Comparison of ENCODE assay signal across 14 mouse cellular contexts in genomic region chr3:139152654-139153053, GRCm38 (mm10). TPM values are rescaled to one million over a fixed set of nuclear protein-coding genes. Genes with fewer than 3 reads are reported as not detected.
DNase-seq lines count a peak whose midpoint lies in the region; TF ChIP-seq lines count a peak whose summit lies in the region.
"Had no signal": no experiment of that assay in that cellular context is flagged by ENCODE, and none has a peak within 500 bp of the region (broad histone marks: within the 10 kb centered on the region; RNA-seq: fewer than 3 reads in every experiment).

No protein-coding gene starts in this region.

- H3K79me2 ChIP-seq in MEL (ENCODE audit: control insufficient read depth, insufficient read depth, low read length, poor library complexity), result no peaks in the 10 kb centered on the region

- H3K27ac ChIP-seq in MEL (ENCODE audit: control insufficient read depth, low read depth, low read length), result no peak overlapping the region
- H3K27ac ChIP-seq: liver, embryonic 15.5 days; neural tube, embryonic 12.5 days had no signal

- no peak for TF ChIP-seq EP300 in MEL (IDR thresholded peaks at IDR 0.05; ENCODE audit: low read depth in 1 of 2, low read length in 2 of 2)

- no peaks in the 10 kb centered on the region for H3K4me1 ChIP-seq in MEL (ENCODE audit: control insufficient read depth in 1 of 2, insufficient read depth in 2 of 2, low read length in 2 of 2)
- H3K4me1 ChIP-seq: liver, embryonic 15.5 days; neural tube, embryonic 12.5 days had no signal

- H3K4me3 ChIP-seq in MEL (ENCODE audit: control insufficient read depth in 1 of 2, insufficient read depth in 1 of 2, low read depth in 2 of 2, low read length in 2 of 2), result no peak overlapping the region
- H3K4me3 ChIP-seq: erythroblast, embryonic 14.5 days; liver, embryonic 15.5 days; neural tube, embryonic 12.5 days had no signal

- peak; percentile 3 for DNase-seq in cerebellum, adult 11 months
- DNase-seq in cerebellum, postnatal 4 days (ENCODE audit: low spot score in 2 of 2), result no peak
- DNase-seq in left cerebral cortex, postnatal 4 days, result peak; percentile 6
- no peak for DNase-seq in left cerebral cortex, postnatal 14 days (ENCODE audit: low spot score in 2 of 2)
- DNase-seq in MEL (ENCODE audit: low read depth, low spot score), result no peak
- DNase-seq in embryo, embryonic 11 days, result peak; percentile 12
- DNase-seq in urinary bladder, postnatal 14 days (ENCODE audit: low spot score), result no peak
- DNase-seq in layer of hippocampus, adult 9-10 months (ENCODE audit: low spot score), result no peak
- DNase-seq: kidney, postnatal 10 days had no signal

- peak; percentile 14 for TF ChIP-seq RAD21 in MEL (IDR thresholded peaks at IDR 0.05; ENCODE audit: low read depth, low read length)

- no peak for TF ChIP-seq POLR2A in MEL (IDR thresholded peaks at IDR 0.05; ENCODE audit: control insufficient read depth in 1 of 2, insufficient read depth in 1 of 2, low read depth in 1 of 2, low read length in 2 of 2, poor library complexity in 1 of 2)

- H3K9ac ChIP-seq in MEL (ENCODE audit: control insufficient read depth, low read depth, low read length, poor library complexity, severe bottlenecking), result no peak overlapping the region
- H3K9ac ChIP-seq: liver, embryonic 15.5 days; neural tube, embryonic 12.5 days had no signal

- intact Hi-C loops in left cerebral cortex, postnatal 4 days (cut with DNase I), result no loop called here
- intact Hi-C loops in left cerebral cortex, postnatal 14 days (cut with DNase I), result no loop called here

- peak in 1 of 3 experiments; percentile 11; a peak in 1 of 6 replicates for TF ChIP-seq CTCF in MEL (IDR thresholded peaks at IDR 0.05 in 2 of 3, conservative IDR thresholded peaks at IDR 0.05 in 1 of 3; ENCODE audit: control insufficient read depth in 1 of 3, insufficient read depth in 1 of 3, low read depth in 2 of 3, low read length in 3 of 3, poor library complexity in 1 of 3, severe bottlenecking in 1 of 3)

- H3K27me3 ChIP-seq in MEL (ENCODE audit: control insufficient read depth in 1 of 2, insufficient read depth in 2 of 2, low read length in 2 of 2), result no peaks in the 10 kb centered on the region; a peak in 1 of 4 replicates
- H3K27me3 ChIP-seq: liver, embryonic 15.5 days; neural tube, embryonic 12.5 days had no signal

- no peaks in the 10 kb centered on the region for H3K9me3 ChIP-seq in MEL (replicated peaks; ENCODE audit: insufficient read depth, low read length)
- H3K9me3 ChIP-seq: liver, embryonic 15.5 days; neural tube, embryonic 12.5 days had no signal

- no peaks in the 10 kb centered on the region for H3K36me3 ChIP-seq in MEL (ENCODE audit: control insufficient read depth in 1 of 2, insufficient read depth in 2 of 2, low read length in 2 of 2)
- H3K36me3 ChIP-seq: liver, embryonic 15.5 days; neural tube, embryonic 12.5 days had no signal

TF ChIP-seq in MEL, 35 proteins besides CTCF, POLR2A, EP300 and RAD21:
- TF ChIP-seq SMC3 (IDR thresholded peaks at IDR 0.05; ENCODE audit: low read depth, low read length) (peak; percentile 19; the same call in 1 of the 2 replicates), MAFK (IDR thresholded peaks at IDR 0.05; ENCODE audit: borderline replicate concordance, low read depth, low read length) (no peak)

RNA-seq across cellular contexts. Expression of gene Stpg2, which starts 52.8 kb away (rescaled TPM):
- not detected for total RNA-seq in left cerebral cortex, postnatal 4 days (2021)
- total RNA-seq in left cerebral cortex, postnatal 14 days (2021), result under 1 TPM in 1 of 2 experiments, not detected in 1; 0.21 TPM
- total RNA-seq in MEL (2012; rRNA removed), result not detected in 2 replicates
- not detected for polyA plus RNA-seq in MEL (2012; ENCODE audit: insufficient read depth in 1 of 2, insufficient read length in 2 of 2, low read depth in 1 of 2, low replicate concordance in 2 of 2, missing spikeins in 1 of 2)
- polyA plus RNA-seq: erythroblast, embryonic 14.5 days; heart, embryonic 14.5 days; liver, embryonic 15.5 days; neural tube, embryonic 12.5 days; spleen, adult 2 months had no signal

Comparison
In these comparisons a context has a peak if more than half of its experiments do, and no peak if none do; other contexts are left out.
1. DNase-seq: peak in cerebellum, adult 11 months (single experiment), left cerebral cortex, postnatal 4 days (single experiment) and embryo, embryonic 11 days (single experiment); none in cerebellum, postnatal 4 days (0 of 2), left cerebral cortex, postnatal 14 days (0 of 2), MEL (single experiment), urinary bladder, postnatal 14 days (single experiment) and layer of hippocampus, adult 9-10 months (single experiment).